ENCODE assay signal across 9 mouse cellular contexts in the genomic region with DNA sequence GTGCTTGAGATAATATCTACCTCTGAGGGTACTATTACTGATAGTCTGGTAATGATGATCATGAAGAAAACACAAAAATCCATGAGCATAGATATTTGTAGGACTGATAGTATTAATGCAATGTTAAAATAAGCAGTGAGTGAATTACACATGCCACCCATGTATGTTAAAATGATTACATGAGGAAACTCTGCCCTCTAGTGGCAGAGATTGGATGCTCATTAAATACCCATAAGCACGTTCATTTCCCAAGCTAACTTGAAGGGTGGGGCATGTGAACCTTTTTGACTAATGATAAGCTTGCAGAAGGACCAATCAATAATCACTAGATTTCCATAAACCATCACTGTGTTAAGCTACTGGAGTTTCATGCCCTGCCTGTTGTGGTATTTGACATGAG.
DNase-seq lines count a peak whose midpoint lies in the region; ATAC-seq and TF ChIP-seq lines count a peak whose summit lies in the region.
"Had no signal": no experiment of that assay in that cellular context is flagged by ENCODE, and none has a peak within 500 bp of the region (broad histone marks: within the 10 kb centered on the region; RNA-seq: fewer than 3 reads in every experiment).

No protein-coding gene starts in this region.

- CTCF ChIA-PET in Patski (lab: Charles Lee), result interaction anchor here (0.7 to 3.2 kb wide), 17 partner anchors 10 to 106 kb away, joined by 3 to 32 read pairs (median 5); no protein-coding TSS in a partner anchor

- in situ Hi-C loops in Patski (cut with MboI; ENCODE audit: low pct_unique_long_range_greater_than_20kb), result no loop called here

- peak; percentile 51 for ATAC-seq in Patski
- ATAC-seq in forebrain, embryonic 13.5 days, result peak; percentile 81

- H3K4me3 ChIP-seq in forebrain, embryonic 13.5 days, result no peak overlapping the region
- H3K4me3 ChIP-seq: erythroblast, embryonic 14.5 days; megakaryocyte, embryonic 14.5 days had no signal

- H3K4me2 ChIP-seq in forebrain, embryonic 13.5 days, result no peak overlapping the region

- peak; percentile 71 for TF ChIP-seq CTCF in Patski (IDR thresholded peaks at IDR 0.05)

- H3K9ac ChIP-seq in forebrain, embryonic 13.5 days, result no peak overlapping the region

- peak; percentile 38 for DNase-seq in left cerebral cortex, adult 11 months (ENCODE audit: low spot score)
- DNase-seq in left cerebral cortex, postnatal 36 days (ENCODE audit: low spot score in 2 of 2), result no peak
- DNase-seq in CD8-positive naive resting alpha-beta T cell, adult 2 months (ENCODE audit: low read depth in 2 of 2, low spot score in 2 of 2), result peak; percentile 28 to 46
- peak; percentile 10 for DNase-seq in Patski (ENCODE audit: low read depth, low spot score)
- DNase-seq in kidney, postnatal 36 days, result peak; percentile 61 to 64
- DNase-seq in natural killer cell, adult 2 months (ENCODE audit: low spot score in 2 of 2), result peak; percentile 1 to 35

- no peaks in the 10 kb centered on the region for H3K9me3 ChIP-seq in forebrain, embryonic 13.5 days (replicated peaks)
- H3K9me3 ChIP-seq: megakaryocyte, embryonic 14.5 days had no signal

- no peaks in the 10 kb centered on the region for H3K36me3 ChIP-seq in forebrain, embryonic 13.5 days (ENCODE audit: poor library complexity, severe bottlenecking)

- H3K27ac ChIP-seq in forebrain, embryonic 13.5 days, result no peak overlapping the region

- POLR2A ChIA-PET in Patski (lab: Charles Lee), result interaction anchor here (0.6 kb wide), 1 partner anchor 9 kb away, joined by 4 read pairs; no protein-coding TSS in a partner anchor

- intact Hi-C loops in left cerebral cortex, postnatal 36 days (cut with DNase I), result loop anchor here (5.0 kb wide), 1 partner anchor 58 kb away; no protein-coding TSS in a partner anchor

- H3K4me1 ChIP-seq in forebrain, embryonic 13.5 days, result no peaks in the 10 kb centered on the region
- H3K4me1 ChIP-seq: megakaryocyte, embryonic 14.5 days had no signal

- H3K27me3 ChIP-seq in Patski, result no peaks in the 10 kb centered on the region
- H3K27me3 ChIP-seq in forebrain, embryonic 13.5 days, result no peaks in the 10 kb centered on the region
- H3K27me3 ChIP-seq: megakaryocyte, embryonic 14.5 days had no signal

- whole genome bisulfite sequencing in forebrain, embryonic 13.5 days, result 2% methylated on average over 1 of the region's 1 CpGs

Comparison
In these comparisons a context has a peak if more than half of its experiments do, and no peak if none do; other contexts are left out.
1. DNase-seq: peak in left cerebral cortex, adult 11 months (single experiment), CD8-positive naive resting alpha-beta T cell, adult 2 months (2 of 2), Patski (single experiment), kidney, postnatal 36 days (2 of 2) and natural killer cell, adult 2 months (2 of 2); none in left cerebral cortex, postnatal 36 days (0 of 2).